Mouse (Mus musculus): Measurements from ENCODE around the gene Gstm5.
A peak's percentile ranks its signal among the peaks of the same experiment; 100 is the strongest.
"Not testable (repeated sequence)": the region's sequence is repeated elsewhere in the genome, so short reads cannot be mapped to it uniquely, and the experiment has no call there.

Gstm5 gene

DNA sequence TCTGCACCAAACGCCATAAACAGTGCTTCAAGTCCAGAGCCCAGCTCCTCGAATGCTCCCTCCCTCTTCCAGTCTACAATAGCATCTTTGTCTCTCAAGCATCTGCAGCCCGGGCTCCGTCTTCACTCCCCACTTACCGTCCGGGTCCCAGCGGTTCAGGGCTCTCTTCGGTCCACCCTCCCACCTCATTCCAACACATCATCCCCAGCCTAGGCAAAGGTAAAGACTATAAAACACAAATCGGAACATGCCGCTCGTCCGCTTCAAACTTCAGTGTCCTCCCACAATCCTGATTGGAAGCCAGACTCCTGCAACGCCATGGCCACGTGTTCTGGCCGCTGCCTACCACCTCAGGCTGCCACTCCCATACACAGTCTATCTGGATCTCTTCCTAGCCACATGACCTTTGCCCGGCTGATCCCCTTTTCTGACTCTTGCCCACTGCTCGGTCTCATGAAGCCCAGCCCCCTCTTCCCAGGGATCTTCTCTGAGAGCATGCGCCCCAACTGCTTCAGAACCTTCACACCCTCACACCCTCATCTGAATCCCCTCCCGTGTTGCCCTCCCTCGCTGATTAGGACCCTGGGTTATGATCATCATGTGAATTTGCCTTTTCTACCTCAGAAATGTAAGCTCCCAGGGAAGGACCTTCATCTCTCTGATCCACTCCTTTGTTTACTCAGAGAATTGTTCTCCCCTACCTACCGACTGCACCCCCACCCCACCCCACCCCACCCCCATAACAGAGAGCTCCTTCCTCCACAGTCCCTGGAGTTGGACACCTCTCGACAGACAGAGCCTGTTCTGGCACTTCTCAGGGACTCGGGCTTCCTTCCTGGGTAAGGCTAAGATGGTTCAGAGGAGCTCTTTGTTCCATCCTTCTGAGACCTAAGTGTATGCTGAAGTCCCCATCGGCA, 22.0 kb upstream of the Gstm5 start:
- DNase-seq (ENCODE audit: low spot score) = no peak

DNA sequence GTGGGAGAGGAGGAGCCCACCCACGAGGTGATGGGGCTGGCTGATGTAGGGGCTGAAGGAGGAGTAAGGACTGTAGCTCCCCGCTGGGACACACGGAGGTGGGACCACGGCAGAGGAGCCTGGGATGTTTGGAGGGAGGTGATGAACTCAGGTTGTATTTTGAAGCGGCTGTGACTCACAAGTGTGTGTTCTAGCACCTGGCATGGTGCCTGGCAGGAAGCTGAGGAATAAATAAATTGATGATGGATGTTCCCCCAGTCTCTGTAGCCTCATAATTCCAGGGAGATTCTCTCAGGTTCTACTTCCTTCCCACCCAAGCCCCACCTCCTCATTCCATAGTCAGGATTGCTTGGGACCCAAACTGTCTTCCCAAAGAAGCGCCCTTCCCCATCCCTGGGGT, 20.4 kb upstream of the Gstm5 start:
- DNase-seq (ENCODE audit: low spot score) = no peak

DNA sequence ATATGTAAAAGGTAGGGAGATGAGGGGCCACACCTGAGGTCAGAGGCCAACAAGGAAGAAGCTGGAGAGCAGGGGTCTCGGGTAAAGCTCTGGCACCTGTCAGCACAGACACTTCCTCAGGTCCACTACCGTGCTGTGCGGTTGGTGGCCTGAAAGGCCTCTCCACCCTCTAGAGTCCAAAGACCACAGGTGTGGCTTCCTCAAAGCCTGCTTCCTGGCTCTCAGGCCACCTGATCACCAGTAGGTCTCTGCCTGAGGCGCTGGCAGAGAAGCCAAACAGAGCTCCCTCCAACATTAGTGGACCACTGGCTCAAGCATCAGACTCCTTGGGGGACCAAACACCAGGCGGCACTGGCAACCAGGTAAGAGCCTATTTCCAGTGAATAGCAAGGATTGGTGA, 18.6 kb upstream of the Gstm5 start, which contains the start of gene Eps8l3:
Gene Eps8l3, plus strand, starts transcription at position 225 of the 400 bp plus-strand sequence.
- DNase-seq (ENCODE audit: low spot score) = no peak

DNA sequence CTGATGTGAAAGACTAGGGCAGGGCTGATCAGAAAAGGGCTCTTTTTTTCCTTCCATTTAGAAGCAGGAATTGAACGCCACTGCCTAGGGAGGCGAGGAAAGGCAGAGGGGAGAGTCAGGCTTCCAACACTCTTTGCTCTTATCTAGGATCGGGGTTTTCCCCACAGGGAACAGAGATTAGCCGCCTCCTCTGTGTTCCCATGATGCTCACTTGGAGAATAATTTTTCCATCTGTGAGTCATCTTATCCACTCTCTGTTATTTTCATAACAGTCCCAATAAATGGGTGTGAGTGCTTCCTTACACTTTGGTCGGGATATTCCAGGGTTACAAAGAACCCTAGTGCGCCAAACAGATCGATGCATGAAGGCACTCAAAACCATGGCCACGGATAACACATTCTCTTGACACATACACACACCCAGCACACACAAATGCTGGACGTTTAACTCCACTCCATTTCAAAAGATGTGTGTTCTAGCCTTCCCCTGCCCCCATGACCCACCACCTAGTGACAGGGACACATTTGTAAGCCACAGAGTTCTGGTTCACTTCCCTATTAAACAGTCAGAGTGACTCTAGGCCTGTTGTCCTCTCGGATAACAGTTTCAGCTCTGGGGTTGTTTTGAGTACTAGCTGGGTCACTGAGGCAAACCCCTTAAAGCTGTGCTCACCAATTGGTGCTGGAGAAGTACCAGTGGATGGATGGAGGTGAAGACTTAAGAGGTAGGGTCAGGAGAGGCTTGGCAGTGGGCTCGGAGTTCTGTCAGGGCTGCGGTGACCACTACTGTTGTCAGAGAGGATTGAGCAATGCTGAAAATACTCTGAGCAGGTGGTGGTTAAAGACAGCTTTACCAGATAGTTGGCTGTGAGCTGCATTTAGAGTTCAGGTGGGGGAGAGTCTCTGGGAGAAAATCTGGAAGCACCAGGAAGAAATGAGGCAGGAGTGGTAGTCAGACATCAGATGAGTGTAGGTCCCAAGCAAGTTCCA, 17.6 kb upstream of the Gstm5 start:
- DNase-seq (ENCODE audit: low spot score) = no peak

DNA sequence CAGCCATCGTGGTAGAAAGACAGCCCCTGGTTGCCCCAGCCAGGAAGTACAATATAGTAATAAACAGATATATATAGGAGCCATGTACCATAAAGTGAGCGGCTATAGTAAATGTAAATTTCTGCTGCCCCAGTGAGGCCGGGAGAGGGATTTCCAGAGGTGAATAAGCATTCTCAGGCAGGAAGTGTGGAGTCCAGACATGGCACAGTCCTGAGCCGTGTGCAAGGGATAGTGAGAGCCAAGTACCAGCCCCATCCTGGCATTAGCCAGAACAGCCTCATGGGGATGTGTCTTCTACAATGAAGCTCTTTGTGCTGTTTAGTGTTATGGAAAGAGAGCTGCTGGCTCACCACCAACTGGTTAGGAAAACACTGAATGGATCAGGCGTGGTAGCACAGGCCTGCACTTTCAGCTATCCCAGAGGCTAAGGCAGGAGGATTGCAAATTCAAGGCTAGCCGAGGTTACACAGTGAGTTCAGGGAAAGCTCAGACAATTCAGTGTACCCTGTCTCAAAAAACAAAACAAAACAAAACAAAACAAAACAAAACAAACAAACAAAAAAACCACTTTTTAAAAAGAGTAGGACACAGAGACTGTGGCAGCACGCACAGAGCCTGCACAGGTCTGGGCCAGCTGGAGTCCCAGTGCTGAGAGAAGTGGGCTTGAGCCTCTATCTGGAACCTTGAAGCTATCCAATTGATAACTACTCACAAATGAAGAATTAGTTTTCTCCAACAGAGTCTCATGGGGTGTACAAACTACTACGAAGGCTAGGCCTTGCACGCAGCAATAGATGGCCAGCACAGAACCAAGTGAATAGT, 7.7 kb upstream of the Gstm5 start:
- DNase-seq (ENCODE audit: low spot score) = peak; percentile 51

DNA sequence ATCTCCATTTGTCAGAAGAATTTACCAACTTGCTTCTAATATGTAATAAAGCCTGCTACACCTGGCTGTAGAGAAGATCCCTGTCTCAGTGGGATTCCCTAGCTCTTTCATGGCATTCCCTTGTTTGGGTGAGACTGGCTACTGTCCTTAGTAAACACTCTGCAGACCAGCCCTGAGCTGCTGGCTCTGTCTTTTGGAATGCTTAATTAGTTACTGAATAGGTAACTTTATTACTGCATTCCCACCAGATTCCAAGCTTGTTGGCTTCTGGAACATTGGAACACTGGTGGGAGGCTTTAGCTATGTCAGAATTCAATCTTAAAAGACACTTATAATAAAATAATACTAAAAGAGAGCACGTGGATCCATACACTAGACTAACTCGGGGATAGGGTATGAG, 6.4 kb upstream of the Gstm5 start:
- DNase-seq (ENCODE audit: low spot score) = not testable (repeated sequence)

DNA sequence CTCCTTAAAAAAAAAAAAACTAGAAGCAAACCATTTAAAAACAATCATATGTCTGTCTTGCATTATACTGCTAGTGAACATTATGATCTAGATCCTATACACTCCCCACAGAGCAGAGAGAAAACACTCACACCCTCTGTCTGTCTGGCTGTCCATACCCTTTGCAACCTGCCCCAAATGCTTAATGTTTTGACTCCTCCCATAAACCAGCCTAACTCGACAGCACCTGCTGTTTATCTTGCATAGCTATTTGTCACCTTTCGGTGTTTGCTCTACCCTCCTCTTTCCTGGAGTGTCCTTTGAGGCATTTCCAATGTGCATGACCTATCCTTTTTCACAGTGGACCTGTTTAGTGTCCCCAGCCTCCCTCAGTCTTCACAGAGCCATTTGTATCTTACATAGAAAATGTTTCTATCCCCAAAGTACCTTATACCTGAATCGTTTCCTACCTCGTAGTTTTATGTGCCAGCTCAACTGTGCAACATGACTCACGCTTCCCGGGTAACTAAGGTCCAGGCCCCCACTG, 364 bp upstream of the Gstm5 start:
- no peak for DNase-seq (ENCODE audit: low spot score)

DNA sequence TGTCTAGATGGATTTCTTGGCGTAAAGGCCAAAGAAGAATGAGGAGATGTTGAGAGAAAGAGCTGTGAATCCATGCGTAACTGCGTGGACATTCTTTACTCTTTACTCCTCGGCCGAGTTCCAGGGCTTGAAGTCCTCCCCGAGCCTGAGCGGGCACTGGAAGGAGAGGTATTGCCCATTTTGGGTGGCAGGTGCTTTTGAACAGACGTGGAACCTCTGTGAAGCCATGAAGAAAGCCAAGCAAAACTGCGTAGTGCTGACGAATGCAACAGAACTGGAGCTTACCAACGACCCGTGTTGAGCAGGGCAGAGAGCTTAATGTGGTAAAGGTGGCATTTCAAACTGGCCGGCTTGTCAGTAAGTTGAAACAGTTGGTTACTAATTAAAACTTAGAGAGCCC, 3.1 kb downstream of the Gstm5 start:
- DNase-seq (ENCODE audit: low spot score) = no peak

DNA sequence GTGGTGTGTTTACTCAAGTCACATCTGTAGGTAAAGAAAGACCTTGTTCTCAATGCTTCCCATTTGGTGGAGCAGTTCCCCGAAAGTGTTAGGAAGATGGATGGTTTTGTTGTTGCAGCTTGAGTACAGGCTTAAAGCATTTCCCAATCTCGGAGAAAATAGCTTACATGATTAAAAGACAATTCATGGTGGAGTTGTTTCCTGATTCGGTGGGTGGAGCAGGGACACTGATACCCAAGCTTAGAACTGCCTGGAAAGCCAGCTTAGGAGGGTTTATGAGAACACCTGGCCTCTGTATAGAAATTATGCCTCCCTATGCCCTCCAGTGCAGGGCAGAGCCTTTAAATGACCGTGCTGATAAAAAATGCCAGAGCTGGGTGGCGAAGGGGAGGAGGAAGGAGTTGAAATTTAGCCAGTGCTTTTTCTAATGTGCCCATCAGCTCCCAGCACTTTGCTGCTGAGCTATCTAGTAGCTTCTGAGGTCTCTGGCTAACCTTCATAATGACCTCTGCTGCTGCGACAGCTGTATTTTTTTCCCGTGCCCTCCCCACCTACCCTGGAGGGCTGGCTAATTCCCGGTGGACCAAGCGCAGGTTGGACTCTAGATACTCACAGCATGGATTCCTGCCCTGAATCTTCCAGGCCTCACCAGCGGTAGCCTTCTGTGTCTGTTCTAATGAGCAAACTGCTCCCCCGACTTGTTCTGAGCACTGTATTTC, 5.5 kb downstream of the Gstm5 start:
- no peak for DNase-seq (ENCODE audit: low spot score)

DNA sequence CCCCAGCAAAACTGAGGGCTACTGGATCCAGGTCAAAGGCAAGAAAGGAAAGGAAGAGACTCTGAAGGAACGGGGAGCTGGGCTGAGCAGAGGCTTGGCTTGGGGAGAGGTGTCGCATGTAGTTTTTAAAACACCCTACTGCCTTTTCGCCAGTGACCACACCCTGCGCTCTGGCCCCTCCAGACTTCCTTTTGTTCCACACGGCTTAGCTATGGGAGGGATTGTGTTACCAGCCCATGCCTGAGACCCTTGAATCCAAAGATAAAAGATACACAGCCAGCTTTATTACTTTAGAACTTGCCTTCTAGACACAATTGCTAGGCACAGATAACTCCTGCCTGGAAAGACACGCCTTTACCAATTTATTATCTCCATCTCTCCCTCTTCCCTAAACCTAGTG, 10.3 kb downstream of the Gstm5 start:
- DNase-seq (ENCODE audit: low spot score) = no peak

DNA sequence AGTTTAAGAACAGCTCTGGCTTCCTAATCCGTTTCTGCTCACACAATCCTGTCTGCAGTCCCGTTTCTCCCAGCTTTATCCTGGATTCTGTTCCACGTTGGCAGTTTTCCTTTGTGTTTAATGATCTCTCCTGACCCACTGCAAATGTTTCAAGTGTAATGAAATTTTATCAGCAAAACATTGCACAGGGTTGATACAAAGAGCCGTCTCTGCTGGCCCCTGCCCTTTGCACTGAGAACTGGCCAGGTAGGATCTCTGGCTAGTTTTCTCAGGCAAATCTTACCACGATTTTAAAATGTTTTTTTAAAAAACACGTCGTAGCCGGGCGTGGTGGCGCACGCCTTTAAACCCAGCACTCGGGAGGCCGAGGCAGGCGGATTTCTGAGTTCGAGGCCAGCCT, 21.1 kb downstream of the Gstm5 start:
- no peak for DNase-seq (ENCODE audit: low spot score)

DNA sequence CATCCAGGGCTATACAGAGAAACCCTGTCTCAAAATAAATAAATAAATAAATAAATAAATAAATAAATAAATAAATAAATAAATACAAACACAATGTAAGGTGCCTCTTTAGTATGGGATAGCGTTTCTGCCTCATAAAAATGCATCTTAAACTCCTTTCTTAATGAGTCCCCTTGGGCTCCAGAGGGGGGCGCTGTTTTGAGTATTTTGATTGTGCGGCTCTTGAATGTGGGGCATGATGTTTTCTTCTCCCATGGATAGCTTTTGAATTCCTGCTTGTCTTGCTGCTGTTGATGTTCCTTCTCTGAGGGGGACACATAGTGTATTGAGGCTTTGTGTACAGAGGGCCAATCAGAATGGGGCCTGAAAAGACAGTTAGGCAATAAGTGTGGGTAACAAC, 21.5 kb downstream of the Gstm5 start:
- no peak for DNase-seq (ENCODE audit: low spot score)

DNA sequence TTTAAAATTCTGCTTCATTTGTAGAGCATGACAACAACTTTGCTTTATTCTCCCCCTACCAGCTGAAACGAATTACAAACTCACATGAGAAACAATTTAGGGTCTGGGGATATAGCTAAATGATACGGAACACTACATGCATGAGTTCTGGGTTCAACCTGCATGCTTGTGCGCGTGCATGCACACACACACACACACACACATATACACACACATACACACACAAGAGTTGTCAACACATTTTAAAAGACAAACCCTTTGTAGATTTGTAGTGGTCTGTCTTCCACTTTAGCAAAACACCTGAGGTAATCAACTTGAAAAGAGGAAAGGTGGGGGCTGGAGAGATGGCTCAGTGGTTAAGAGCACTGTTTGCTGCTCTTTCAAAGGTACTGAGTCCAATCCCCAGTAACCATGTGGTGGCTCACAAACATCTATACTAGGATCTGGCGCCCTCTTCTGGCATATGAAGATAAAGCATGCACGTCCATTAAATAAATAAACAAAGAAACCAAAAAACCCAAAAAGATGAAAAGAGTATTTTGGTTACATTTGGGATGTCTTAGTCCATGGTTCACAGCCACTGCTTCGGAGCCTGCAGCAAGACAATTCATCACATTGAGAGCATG, 22.3 kb downstream of the Gstm5 start:
- DNase-seq (ENCODE audit: low spot score) = no peak

DNA sequence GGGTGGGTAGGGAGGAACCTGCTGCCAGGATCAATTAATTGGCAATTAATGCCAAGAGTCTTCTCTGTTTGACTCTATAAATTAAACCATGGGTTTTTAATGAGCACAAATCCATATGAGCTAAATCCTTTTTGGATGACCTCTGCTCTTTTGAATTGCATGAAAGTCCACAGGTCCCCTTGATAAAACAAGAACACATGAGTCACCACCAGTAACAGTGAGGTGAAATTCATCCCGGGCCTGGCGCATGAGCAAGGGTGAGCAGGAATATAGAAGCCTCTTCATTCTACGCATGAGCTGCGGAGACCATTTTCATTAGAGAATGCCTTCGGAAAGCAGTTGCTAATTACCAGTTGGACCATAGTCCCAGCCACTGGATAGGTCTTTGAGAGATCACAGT, 24.7 kb downstream of the Gstm5 start:
- DNase-seq (ENCODE audit: low spot score) = no peak

DNA sequence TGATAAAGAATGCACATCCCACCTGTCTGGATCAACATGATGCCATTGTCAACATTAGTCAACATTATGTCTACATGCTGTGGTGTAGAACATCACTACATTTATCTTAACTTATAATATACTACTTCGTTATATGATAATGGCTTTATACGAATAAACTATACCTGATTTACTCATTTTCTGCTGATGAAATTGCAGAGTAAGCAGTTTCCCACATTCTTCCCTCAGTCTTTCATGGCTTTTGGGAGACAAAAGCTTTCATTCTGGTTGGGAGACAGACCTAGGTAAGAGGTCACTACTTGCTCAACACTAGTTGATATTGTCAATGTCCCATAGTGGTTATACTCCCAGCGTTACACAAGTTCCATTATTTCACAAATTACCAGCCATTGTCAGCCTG, 29.7 kb downstream of the Gstm5 start:
- no peak for DNase-seq (ENCODE audit: low spot score)

DNA sequence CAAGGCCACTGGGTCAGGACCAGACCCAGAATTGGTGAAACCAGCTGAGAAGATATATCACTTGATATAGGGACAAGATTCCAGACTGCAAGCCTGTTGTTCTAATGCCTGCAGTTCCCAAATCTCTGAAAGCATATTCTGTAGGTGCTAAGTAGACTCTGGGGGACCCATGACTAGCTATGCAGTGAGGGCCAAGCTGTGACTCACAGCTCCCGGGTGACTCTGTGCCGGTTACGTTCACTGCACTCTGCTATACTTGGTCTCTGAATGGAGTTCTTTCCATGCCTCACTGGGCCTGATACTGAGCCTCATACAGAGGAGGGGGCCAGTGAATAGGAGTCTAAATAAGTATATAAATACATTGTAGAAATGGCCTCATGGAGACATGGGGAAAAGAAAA, 32.2 kb downstream of the Gstm5 start:
- DNase-seq (ENCODE audit: low spot score) = no peak

DNA sequence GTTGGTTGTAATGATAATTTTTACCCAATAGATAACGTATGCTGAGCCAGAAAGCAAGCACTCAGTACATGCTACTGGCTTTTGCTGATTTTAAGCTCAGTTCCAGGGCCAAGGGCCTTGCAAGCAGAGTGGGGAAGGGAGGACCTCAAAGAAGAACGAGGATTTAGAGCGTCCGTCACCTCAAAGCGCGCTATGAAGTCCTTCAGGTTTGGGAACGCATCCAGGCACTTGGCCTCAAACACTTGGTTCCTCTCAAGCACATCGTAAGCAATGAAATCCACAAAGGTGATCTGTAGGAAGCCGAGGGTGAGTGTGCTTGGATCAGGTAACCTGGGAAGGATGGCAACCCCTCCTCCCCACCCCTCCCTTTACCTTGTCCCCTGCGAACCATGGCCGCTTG, 33.1 kb downstream of the Gstm5 start:
- DNase-seq (ENCODE audit: low spot score) = no peak

DNA sequence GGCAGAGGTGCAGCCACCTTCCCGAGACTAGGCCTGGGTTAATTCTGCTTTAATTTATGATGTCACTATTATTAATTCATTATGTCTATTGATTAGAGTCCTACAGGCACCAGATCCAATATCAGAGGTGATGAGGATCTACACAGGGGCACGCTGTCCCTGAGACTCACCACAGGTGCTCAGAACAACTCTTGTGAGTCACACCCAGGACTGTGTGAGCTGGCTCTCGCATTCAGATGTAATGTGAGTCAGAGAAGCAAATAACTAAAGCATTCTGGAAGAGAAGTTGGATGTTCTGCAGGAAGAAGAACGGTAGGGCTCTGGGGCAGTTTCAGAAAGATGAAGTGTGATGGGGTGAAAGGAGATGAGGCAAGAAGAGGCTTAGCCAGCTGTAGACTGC, 33.6 kb downstream of the Gstm5 start:
- DNase-seq (ENCODE audit: low spot score) = no peak

DNA sequence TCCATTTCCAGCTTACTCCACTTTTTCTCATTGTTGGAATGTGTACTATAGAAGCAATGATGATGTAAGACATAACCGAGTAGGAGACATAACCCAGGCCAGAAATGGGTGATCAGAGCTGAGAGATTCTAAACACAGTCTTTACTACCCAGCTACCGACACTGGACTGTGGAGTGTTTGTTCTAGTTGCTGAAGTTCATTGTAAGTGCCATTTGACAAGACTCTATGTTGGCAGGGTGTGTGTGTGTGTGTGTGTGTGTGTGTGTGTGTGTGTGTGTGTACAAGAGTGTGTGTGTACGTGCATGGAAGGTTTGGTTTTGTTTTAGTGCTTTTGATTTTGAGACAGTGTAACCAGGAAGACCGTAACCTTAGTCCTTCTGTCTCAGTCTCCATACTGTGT, 34.1 kb downstream of the Gstm5 start:
- DNase-seq (ENCODE audit: low spot score) = no peak

DNA sequence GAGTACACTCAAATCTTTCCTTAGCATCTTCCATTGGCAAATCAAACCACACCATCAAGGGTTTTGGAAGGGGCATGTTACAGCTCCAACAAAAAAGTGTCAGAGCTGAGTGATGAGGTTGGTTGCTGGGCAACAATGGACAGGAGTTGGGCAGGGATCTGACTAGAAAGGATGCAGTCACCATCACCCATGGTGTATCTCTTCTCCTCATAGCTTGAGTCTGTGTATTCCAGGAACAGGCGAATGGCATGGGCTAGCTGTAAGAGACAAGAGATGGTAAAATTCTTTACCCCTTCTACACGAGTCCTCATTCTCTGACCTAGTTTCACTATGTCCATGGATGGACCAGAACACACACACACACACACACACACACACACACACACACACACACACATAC, 35.5 kb downstream of the Gstm5 start:
- DNase-seq (ENCODE audit: low spot score) = no peak

DNA sequence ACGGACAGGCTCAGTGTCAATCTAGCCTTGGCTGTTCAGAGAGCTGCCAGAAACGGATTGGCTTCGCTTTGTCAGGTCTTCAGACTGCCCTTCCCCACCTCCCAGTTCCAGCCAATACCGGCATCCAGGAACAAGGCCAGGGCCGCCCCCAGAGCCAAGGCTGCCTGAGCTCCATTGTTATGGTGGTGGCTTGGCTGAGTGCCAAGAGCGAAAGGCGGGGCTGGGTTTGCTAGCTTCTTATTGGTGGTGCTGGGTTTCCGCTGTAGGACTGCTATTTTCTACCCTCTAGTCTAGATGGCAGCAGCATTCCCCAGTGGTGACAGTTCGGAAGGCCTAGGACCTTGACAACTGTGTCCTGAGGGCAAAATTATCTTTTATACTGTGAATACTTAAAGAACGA, 36.0 kb downstream of the Gstm5 start, which contains the start of gene Gstm7:
Gene Gstm7, minus strand, starts transcription at position 148 of the 400 bp plus-strand sequence.
- peak; percentile 94 for DNase-seq (ENCODE audit: low spot score)

Measured in testis, postnatal 14 days (tissue).